ENCODE assay signal across 24 mouse cellular contexts in genomic region chr11:79228089-79228488, GRCm38 (mm10). TPM values are rescaled to one million over a fixed set of nuclear protein-coding genes. Genes with fewer than 3 reads are reported as not detected.
DNase-seq lines count a peak whose midpoint lies in the region; ATAC-seq and TF ChIP-seq lines count a peak whose summit lies in the region.
"Had no signal": no experiment of that assay in that cellular context is flagged by ENCODE, and none has a peak within 500 bp of the region (broad histone marks: within the 10 kb centered on the region; RNA-seq: fewer than 3 reads in every experiment).

No protein-coding gene starts in this region.

- peak overlapping the region; percentile 65; the same call in 1 of the 2 replicates for H3K27ac ChIP-seq in liver, adult 2 months (replicated peaks; ENCODE audit: insufficient read depth, low read depth, low read length)
- H3K27ac ChIP-seq in intestine, embryonic 15.5 days, result 0 out of 2 replicates have a peak overlapping the region, but pooled peaks have one; percentile 86
- no peak overlapping the region for H3K27ac ChIP-seq in limb, embryonic 10.5 days
- H3K27ac ChIP-seq: embryonic facial prominence, embryonic 15.5 days; hindbrain, embryonic 14.5 days; limb, embryonic 13.5 days; liver, embryonic 14.5 days; midbrain, embryonic 12.5 days; neural tube, embryonic 15.5 days had no signal

- H3K9me3 ChIP-seq in intestine, embryonic 15.5 days, result no peaks in the 10 kb centered on the region
- no peaks in the 10 kb centered on the region for H3K9me3 ChIP-seq in limb, embryonic 10.5 days (replicated peaks)
- H3K9me3 ChIP-seq: embryonic facial prominence, embryonic 15.5 days; limb, embryonic 13.5 days; midbrain, embryonic 12.5 days; neural tube, embryonic 15.5 days had no signal

- no peaks in the 10 kb centered on the region for H3K27me3 ChIP-seq in liver, adult 2 months (ENCODE audit: control insufficient read depth, insufficient read depth, low read length)
- H3K27me3 ChIP-seq in intestine, embryonic 15.5 days (replicated peaks), result no peaks in the 10 kb centered on the region
- no peaks in the 10 kb centered on the region for H3K27me3 ChIP-seq in limb, embryonic 10.5 days (ENCODE audit: low read depth, poor library complexity, severe bottlenecking)
- H3K27me3 ChIP-seq: embryonic facial prominence, embryonic 15.5 days; limb, embryonic 13.5 days; midbrain, embryonic 12.5 days; neural tube, embryonic 15.5 days had no signal

- no peak for ATAC-seq in intestine, embryonic 15.5 days
- ATAC-seq: forebrain, embryonic 14.5 days; inflammation-experienced regulatory T-cells, adult 6 months had no signal

- no peaks in the 10 kb centered on the region for H3K79me2 ChIP-seq in liver, adult 2 months (ENCODE audit: control insufficient read depth, insufficient read depth, low read length)

- H3K36me3 ChIP-seq in liver, adult 2 months (ENCODE audit: control insufficient read depth, insufficient read depth, low read length), result no peaks in the 10 kb centered on the region
- no peaks in the 10 kb centered on the region for H3K36me3 ChIP-seq in intestine, embryonic 15.5 days
- H3K36me3 ChIP-seq in limb, embryonic 10.5 days, result peaks cover 4% of the 10 kb centered on the region; the same call in 1 of the 2 replicates
- H3K36me3 ChIP-seq: embryonic facial prominence, embryonic 15.5 days; neural tube, embryonic 15.5 days had no signal

- TF ChIP-seq POLR2A in liver, adult 2 months (IDR thresholded peaks at IDR 0.05; ENCODE audit: extremely low read depth, insufficient read depth, low read length), result no peak

- 50% methylated on average over 2 of the region's 2 CpGs for WGBS in liver, adult 2 months
- WGBS in intestine, embryonic 15.5 days, result 92% methylated on average over 2 of the region's 2 CpGs
- WGBS in limb, embryonic 10.5 days, result 99% methylated on average over 2 of the region's 2 CpGs

- H3K4me2 ChIP-seq in intestine, embryonic 15.5 days (replicated peaks), result no peak overlapping the region
- H3K4me2 ChIP-seq: embryonic facial prominence, embryonic 15.5 days; hindbrain, embryonic 14.5 days; limb, embryonic 13.5 days; lung, embryonic 14.5 days; midbrain, embryonic 12.5 days; neural tube, embryonic 15.5 days had no signal

- no peak overlapping the region for H3K4me3 ChIP-seq in liver, adult 2 months (ENCODE audit: insufficient read depth, low read depth, low read length)
- no peak overlapping the region for H3K4me3 ChIP-seq in intestine, embryonic 15.5 days (replicated peaks)
- no peak overlapping the region for H3K4me3 ChIP-seq in limb, embryonic 10.5 days
- H3K4me3 ChIP-seq: embryonic facial prominence, embryonic 15.5 days; limb, embryonic 13.5 days; midbrain, embryonic 12.5 days; neural tube, embryonic 15.5 days had no signal

- H3K9ac ChIP-seq in liver, adult 2 months (ENCODE audit: low read depth, low read length), result no peak overlapping the region
- no peak overlapping the region for H3K9ac ChIP-seq in intestine, embryonic 15.5 days
- H3K9ac ChIP-seq: embryonic facial prominence, embryonic 15.5 days; hindbrain, embryonic 14.5 days; limb, embryonic 13.5 days; liver, embryonic 14.5 days; lung, embryonic 14.5 days; midbrain, embryonic 12.5 days; neural tube, embryonic 15.5 days had no signal

- DNase-seq in heart, postnatal 4 days, result peak; percentile 4
- DNase-seq in heart, adult 8-10 months (ENCODE audit: low spot score), result no peak
- no peak for DNase-seq in liver, adult 2 months (ENCODE audit: extremely low read depth, low read depth, low spot score)
- no peak for DNase-seq in liver
- DNase-seq in kidney, postnatal 14 days, result peak; percentile 34
- no peak for DNase-seq in frontal cortex, postnatal 14 days (ENCODE audit: low spot score in 2 of 2)
- DNase-seq in limb, embryonic 10.5 days (ENCODE audit: low spot score), result no peak
- DNase-seq: adrenal gland, adult 8-10 months; cerebellum, adult 8-10 months; cerebellum, postnatal 36 days; gastrocnemius, postnatal 14 days; heart, adult 18-20 months; lung, embryonic 14.5 days; right cerebral cortex, postnatal 25 days; thymus, postnatal 25 days had no signal

- H3K4me1 ChIP-seq in liver, adult 2 months (ENCODE audit: control insufficient read depth, insufficient read depth, low read length), result peaks cover 17% of the 10 kb centered on the region
- H3K4me1 ChIP-seq in intestine, embryonic 15.5 days (replicated peaks), result peaks cover 19% of the 10 kb centered on the region
- H3K4me1 ChIP-seq in limb, embryonic 10.5 days, result peaks cover 38% of the 10 kb centered on the region

- no peak for TF ChIP-seq CTCF in liver, adult 2 months (IDR thresholded peaks at IDR 0.05; ENCODE audit: low read depth, low read length)

RNA-seq across cellular contexts. Expression of gene Wsb1, which starts 26.4 kb away (rescaled TPM):
- 10 to 100 TPM; 67.1 to 82.1 TPM for total RNA-seq in heart, postnatal 4 days (2021)
- total RNA-seq in heart, adult 8-10 months (2022), result 10 to 100 TPM in 3 of 4 experiments, 1 to 10 TPM in 1; 9.5 to 13.5 (median 12.3) TPM
- 20.6 and 29.9 TPM in 2 replicates for total RNA-seq in liver, adult 2 months (2014; rRNA removed)
- 20.2 and 23.4 TPM in 2 replicates for polyA plus RNA-seq in liver, adult 2 months (2012; rRNA removed)
- 166 and 207 TPM in 2 replicates for polyA plus RNA-seq in intestine, embryonic 15.5 days (2015; fragmentation: Nextera tagmentation; extraction: Ambion mirVana)
- 196 and 306 TPM in 2 replicates for polyA plus RNA-seq in limb, embryonic 10.5 days (2016; fragmentation: Nextera tagmentation; extraction: Ambion mirVana)

Comparison
In these comparisons a context has a peak if more than half of its experiments do, and no peak if none do; other contexts are left out.
1. DNase-seq: peak in heart, postnatal 4 days (single experiment) and kidney, postnatal 14 days (single experiment); none in heart, adult 8-10 months (single experiment), liver, adult 2 months (single experiment), liver (single experiment), frontal cortex, postnatal 14 days (0 of 2) and limb, embryonic 10.5 days (single experiment).